Mouse (Mus musculus) limb, embryonic 15.5 days (tissue): ENCODE measurements around the gene Bbs2. TPM values are rescaled to one million over a fixed set of nuclear protein-coding genes. Genes with fewer than 3 reads are reported as not detected.

Source experiments
- ATAC-seq: fragments of 200-750 bp; cut with Nextera tagmentation; 2 replicates; pipeline ENCODE4 v1.8.0; 2017; ENCODE audit warnings: low read depth, moderate TSS enrichment; ENCODE audit not compliant: insufficient number of reproducible peaks, low FRiP score, low TSS enrichment
- H3K27ac ChIP-seq: fragments of 300-500 bp; sonication (generic); 2 replicates; pipeline ENCODE4 v1.5.1; 2015; ENCODE audit warnings: moderate library complexity, mild to moderate bottlenecking, inconsistent platforms
- H3K27me3 ChIP-seq: fragments of 300-500 bp; sonication (generic); 2 replicates; pipeline ENCODE4 v1.6.1; 2015; ENCODE audit warnings: inconsistent platforms
- H3K36me3 ChIP-seq: fragments of 300-500 bp; sonication (generic); 2 replicates; pipeline ENCODE4 v1.6.1; 2015; ENCODE audit warnings: inconsistent platforms
- H3K4me1 ChIP-seq: fragments of 300-500 bp; sonication (generic); 2 replicates; pipeline ENCODE4 v1.6.1; 2015; ENCODE audit warnings: inconsistent platforms
- H3K4me2 ChIP-seq: fragments of 300-500 bp; sonication (generic); 2 replicates; pipeline ENCODE4 v1.6.1; 2015; ENCODE audit warnings: mild to moderate bottlenecking, inconsistent platforms
- H3K4me3 ChIP-seq: fragments of 300-500 bp; sonication (generic); 2 replicates; pipeline ENCODE4 v1.5.1; 2015; ENCODE audit warnings: mild to moderate bottlenecking, inconsistent platforms
- H3K9ac ChIP-seq: fragments of 300-500 bp; sonication (generic); 2 replicates; pipeline ENCODE4 v1.6.1; 2015; ENCODE audit warnings: inconsistent platforms
- H3K9me3 ChIP-seq: fragments of 300-500 bp; sonication (generic); 2 replicates; pipeline ENCODE4 v1.6.1; 2016; ENCODE audit warnings: inconsistent platforms
- WGBS: fragments of 180-500 bp; shearing (Covaris S2); methylation state at CpG from one replicate; pipeline ENCODE4 v1.1.7; 2015; 5-methylcytosine and 5-hydroxymethylcytosine counted together
- polyA plus RNA-seq: library from polyadenylated mRNA; unstranded; fragments of >200 nt; fragmentation: Nextera tagmentation; extraction: Ambion mirVana; gene quantifications from 2 replicates; pipeline ENCODE4 v1.2.1, GENCODE M21; 2015

The Bbs2 gene
- polyA plus RNA-seq, 1 experiment from 2014 or later: 10.4 TPM

DNA sequence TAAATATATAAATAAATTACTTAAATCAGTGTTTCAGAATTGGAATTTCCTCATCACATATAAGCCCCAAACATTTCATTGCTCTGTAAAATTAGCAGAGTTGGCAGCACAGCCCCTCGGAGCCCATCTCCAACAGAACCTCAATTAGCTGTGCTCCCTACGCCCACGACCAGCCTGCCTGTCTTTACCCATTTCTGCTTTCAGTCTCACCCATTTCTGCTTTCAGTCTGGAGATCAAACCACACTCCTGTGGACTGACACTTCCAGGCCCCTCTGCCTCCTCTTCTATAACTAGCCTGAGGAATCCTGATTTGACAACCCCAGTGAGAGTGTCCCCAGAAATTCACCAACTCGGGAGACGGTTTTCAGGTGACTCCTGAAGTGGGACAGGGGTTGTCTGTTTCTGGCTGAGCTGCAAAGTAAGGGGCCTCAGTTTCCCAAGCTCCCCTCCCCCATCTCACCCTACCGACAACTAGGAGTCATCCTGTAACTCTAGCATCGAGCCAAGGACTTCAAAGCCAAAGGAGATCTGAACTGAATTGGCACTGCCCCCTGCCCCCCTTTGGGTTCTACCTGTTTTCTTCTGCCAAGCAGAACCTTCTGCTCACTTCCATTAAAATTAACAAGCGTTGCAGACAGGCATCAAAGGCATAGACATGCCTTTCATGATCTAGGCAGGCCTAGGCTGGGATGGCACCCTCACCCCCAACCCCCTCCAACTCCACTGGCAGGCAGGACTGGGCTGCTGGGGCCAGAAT lies 24.2 kb upstream of the Bbs2 start:
- no peaks in the 10 kb centered on the region for H3K27me3 ChIP-seq
- no peak overlapping the region for H3K4me3 ChIP-seq
- H3K9ac ChIP-seq: no peak overlapping the region
- no peaks in the 10 kb centered on the region for H3K36me3 ChIP-seq
- H3K27ac ChIP-seq: no peak overlapping the region
- WGBS: 28% methylated on average over 8 of the region's 8 CpGs
- no peak overlapping the region for H3K4me2 ChIP-seq
- H3K4me1 ChIP-seq: peaks cover 8% of the 10 kb centered on the region; the same call in 1 of the 2 replicates
- no peak for ATAC-seq
- H3K9me3 ChIP-seq: no peaks in the 10 kb centered on the region

GRCm38 (mm10) chr8:94121625-94122024 lies 22.9 kb upstream of the Bbs2 start:
- Histone ChIP-seq H3K36me3 (no peaks in the 10 kb centered on the region), H3K9ac (no peak overlapping the region), H3K4me3 (no peak overlapping the region), H3K4me2 (no peak overlapping the region), H3K4me1 (peaks cover 8% of the 10 kb centered on the region; the same call in 1 of the 2 replicates), H3K27me3 (no peaks in the 10 kb centered on the region), H3K9me3 (no peaks in the 10 kb centered on the region), H3K27ac (no peak overlapping the region)
- 80% methylated on average over 9 of the region's 9 CpGs for WGBS
- ATAC-seq: no peak

- Histone ChIP-seq H3K36me3 (no peaks in the 10 kb centered on the region), H3K4me1 (peaks cover 8% of the 10 kb centered on the region; the same call in 1 of the 2 replicates), H3K9me3 (no peaks in the 10 kb centered on the region), H3K27me3 (no peaks in the 10 kb centered on the region), H3K27ac (no peak overlapping the region), H3K4me3 (no peak overlapping the region), H3K4me2 (no peak overlapping the region), H3K9ac (no peak overlapping the region)
- 7% methylated on average over 6 of the region's 6 CpGs for WGBS
- no peak for ATAC-seq
These were observed 20.2 kb upstream of the Bbs2 start for GRCm38 (mm10) chr8:94118776-94119430.

- Histone ChIP-seq H3K9ac (no peak overlapping the region), H3K27ac (no peak overlapping the region), H3K4me3 (no peak overlapping the region), H3K4me2 (no peak overlapping the region), H3K36me3 (no peaks in the 10 kb centered on the region), H3K4me1 (peaks cover 2% of the 10 kb centered on the region; the same call in 1 of the 2 replicates), H3K9me3 (no peaks in the 10 kb centered on the region), H3K27me3 (no peaks in the 10 kb centered on the region)
- WGBS: 84% methylated on average over 2 of the region's 2 CpGs
- no peak for ATAC-seq
These were observed 15.2 kb upstream of the Bbs2 start for GRCm38 (mm10) chr8:94113972-94114371.

GRCm38 (mm10) chr8:94113435-94113834 lies 14.7 kb upstream of the Bbs2 start:
- 74% methylated on average over 1 of the region's 1 CpGs for WGBS
- no peak overlapping the region for H3K9ac ChIP-seq
- H3K36me3 ChIP-seq: no peaks in the 10 kb centered on the region
- H3K9me3 ChIP-seq: no peaks in the 10 kb centered on the region
- no peaks in the 10 kb centered on the region for H3K4me1 ChIP-seq
- no peaks in the 10 kb centered on the region for H3K27me3 ChIP-seq
- no peak overlapping the region for H3K4me3 ChIP-seq
- H3K27ac ChIP-seq: no peak overlapping the region
- ATAC-seq: no peak
- H3K4me2 ChIP-seq: no peak overlapping the region

DNA sequence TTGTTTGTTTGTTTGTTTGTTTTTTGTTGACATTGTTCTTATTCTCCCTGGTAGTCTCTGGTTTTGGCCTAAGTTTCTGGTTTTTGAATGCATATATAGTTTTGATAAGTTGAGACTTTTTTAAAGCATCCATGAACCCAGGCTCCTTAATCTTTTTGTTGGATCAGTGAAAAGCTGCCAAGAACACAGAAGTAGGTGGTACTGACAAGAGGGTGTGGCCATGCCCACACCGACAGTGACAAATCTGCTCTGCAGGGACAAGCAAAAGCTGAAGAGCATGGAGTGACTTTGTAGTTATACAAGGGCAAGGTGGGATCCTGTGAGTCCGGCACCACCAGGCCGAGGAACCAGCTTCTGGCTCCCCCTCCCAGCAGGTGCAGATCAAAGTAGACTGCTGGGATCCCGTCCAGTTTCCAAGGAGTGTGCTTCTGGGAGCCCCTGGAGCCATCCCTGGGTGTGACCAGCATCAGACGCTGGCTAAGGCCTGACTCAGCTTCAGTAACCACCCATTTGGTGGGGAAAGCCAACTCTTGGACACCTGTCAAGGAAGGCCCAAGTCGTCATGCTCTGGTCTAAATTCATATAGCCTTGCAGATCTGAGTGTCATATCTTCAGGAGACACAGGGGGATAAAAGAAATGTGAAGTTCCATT lies 11.9 kb upstream of the Bbs2 start:
- Histone ChIP-seq H3K4me3 (no peak overlapping the region), H3K9me3 (no peaks in the 10 kb centered on the region), H3K36me3 (no peaks in the 10 kb centered on the region), H3K9ac (no peak overlapping the region), H3K4me1 (no peaks in the 10 kb centered on the region), H3K27me3 (no peaks in the 10 kb centered on the region), H3K4me2 (no peak overlapping the region), H3K27ac (no peak overlapping the region)
- ATAC-seq: no peak
- WGBS: 39% methylated on average over 6 of the region's 6 CpGs

DNA sequence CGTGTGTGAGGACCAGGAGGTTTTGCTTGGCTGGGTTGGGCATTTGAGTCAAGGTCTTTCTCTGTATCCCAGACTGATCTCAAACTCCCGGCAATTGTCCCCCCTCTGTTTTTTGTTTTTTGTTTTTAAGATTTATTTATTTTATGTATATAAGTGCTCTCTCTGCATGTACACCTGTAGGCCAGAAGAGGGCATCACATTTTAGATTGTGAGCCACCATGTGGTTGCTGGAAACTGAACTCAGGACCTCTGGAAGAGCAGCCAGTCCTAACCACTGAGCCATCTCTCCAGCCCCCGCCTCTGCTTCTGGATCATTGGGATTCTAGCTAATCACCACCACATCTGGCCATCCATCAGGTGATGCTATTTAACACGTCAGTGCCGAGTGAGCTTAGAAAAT lies 11.1 kb upstream of the Bbs2 start:
- H3K9ac ChIP-seq: no peak overlapping the region
- WGBS: 67% methylated on average over 5 of the region's 5 CpGs
- H3K4me3 ChIP-seq: no peak overlapping the region
- ATAC-seq: no peak
- no peak overlapping the region for H3K4me2 ChIP-seq
- H3K9me3 ChIP-seq: no peaks in the 10 kb centered on the region
- no peaks in the 10 kb centered on the region for H3K27me3 ChIP-seq
- H3K27ac ChIP-seq: no peak overlapping the region
- no peaks in the 10 kb centered on the region for H3K36me3 ChIP-seq
- no peaks in the 10 kb centered on the region for H3K4me1 ChIP-seq

DNA sequence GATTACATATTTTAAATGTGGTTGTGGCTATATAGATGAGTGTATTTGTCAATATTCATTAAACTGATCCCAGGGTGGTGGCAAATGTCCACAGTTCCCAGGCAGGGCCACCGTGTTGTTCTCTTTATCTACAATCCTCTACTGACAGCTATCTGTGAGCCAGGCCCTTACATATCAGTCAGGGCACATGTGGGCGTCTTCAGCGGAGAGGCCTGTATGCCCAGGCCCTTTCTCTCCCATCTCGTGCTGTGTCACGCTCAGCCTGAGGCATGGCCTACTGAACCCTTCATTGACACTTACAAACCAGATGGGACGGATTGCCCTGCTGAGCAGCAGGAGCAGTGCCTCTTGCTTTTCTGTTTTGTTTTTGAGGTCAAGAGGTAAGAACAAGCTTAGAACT lies 10.7 kb upstream of the Bbs2 start:
- H3K4me1 ChIP-seq: no peaks in the 10 kb centered on the region

DNA sequence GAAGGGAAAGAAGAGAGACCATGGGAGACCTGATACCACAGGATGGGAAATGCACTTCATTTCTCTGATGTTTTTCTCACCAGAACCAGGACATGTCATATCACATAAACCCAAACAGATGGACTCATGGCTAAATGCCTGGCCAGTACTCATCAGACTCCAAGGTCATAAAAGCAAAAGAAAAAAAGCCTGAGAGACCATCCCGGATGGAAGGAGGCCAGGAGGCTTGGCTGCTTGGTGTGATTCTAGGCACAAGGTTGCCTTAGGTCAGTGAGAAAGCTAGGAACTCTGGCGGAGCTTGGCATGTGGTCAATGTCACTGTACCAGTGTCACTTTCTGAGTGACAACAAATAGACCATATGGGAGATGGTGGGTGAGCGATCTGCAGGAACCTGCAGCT lies 9.1 kb upstream of the Bbs2 start:
- Histone ChIP-seq H3K27ac (no peak overlapping the region), H3K9ac (no peak overlapping the region), H3K9me3 (no peaks in the 10 kb centered on the region), H3K4me3 (no peak overlapping the region), H3K36me3 (no peaks in the 10 kb centered on the region), H3K4me2 (no peak overlapping the region), H3K4me1 (no peaks in the 10 kb centered on the region), H3K27me3 (no peaks in the 10 kb centered on the region)
- no peak for ATAC-seq
- 63% methylated on average over 3 of the region's 3 CpGs for WGBS

More for the DNA sequence above, 10.7 kb upstream of the Bbs2 start:
- Histone ChIP-seq H3K27me3 (no peaks in the 10 kb centered on the region), H3K4me2 (no peak overlapping the region), H3K36me3 (no peaks in the 10 kb centered on the region), H3K9ac (no peak overlapping the region), H3K27ac (no peak overlapping the region), H3K4me3 (no peak overlapping the region), H3K9me3 (no peaks in the 10 kb centered on the region)
- 68% methylated on average over 6 of the region's 6 CpGs for WGBS
- no peak for ATAC-seq

GRCm38 (mm10) chr8:94104146-94104545 lies 5.4 kb upstream of the Bbs2 start:
- WGBS: 46% methylated on average over 5 of the region's 5 CpGs
- no peaks in the 10 kb centered on the region for H3K27me3 ChIP-seq

DNA sequence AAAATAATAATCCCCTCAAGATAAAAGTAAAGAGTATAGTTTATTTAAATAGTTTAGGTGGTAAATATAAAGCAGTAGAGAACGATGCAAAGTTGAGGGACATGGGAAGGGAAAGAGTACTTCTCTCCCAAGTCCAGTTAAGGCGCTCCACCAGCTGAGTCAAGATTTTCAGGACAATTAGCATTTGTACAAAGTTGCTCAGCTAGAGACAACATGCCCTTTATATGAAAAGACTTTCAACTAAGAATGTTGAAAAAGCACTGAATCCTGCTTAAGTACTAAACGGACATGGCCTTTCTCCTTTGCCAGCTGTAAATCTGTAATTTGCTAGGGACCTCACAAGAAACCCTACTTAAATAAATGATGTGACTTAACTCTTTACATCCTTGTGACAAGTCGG lies 268 bp upstream of the Bbs2 start:
- WGBS: 43% methylated on average over 4 of the region's 4 CpGs

More at GRCm38 (mm10) chr8:94104146-94104545, 5.4 kb upstream of the Bbs2 start:
- Histone ChIP-seq H3K4me2 (no peak overlapping the region), H3K27ac (no peak overlapping the region), H3K9me3 (no peaks in the 10 kb centered on the region), H3K4me3 (no peak overlapping the region), H3K4me1 (no peaks in the 10 kb centered on the region), H3K9ac (no peak overlapping the region), H3K36me3 (no peaks in the 10 kb centered on the region)
- ATAC-seq: no peak

GRCm38 (mm10) chr8:94094281-94094680 lies 4.4 kb downstream of the Bbs2 start:
- Histone ChIP-seq H3K36me3 (no peaks in the 10 kb centered on the region), H3K27me3 (no peaks in the 10 kb centered on the region), H3K9ac (no peak overlapping the region), H3K4me2 (no peak overlapping the region), H3K27ac (no peak overlapping the region), H3K4me1 (0 out of 2 replicates have a peak, but pooled peaks cover 2% of the 10 kb centered on the region), H3K9me3 (no peaks in the 10 kb centered on the region), H3K4me3 (no peak overlapping the region)
- WGBS: 79% methylated on average over 6 of the region's 6 CpGs
- ATAC-seq: no peak

More for the DNA sequence above, 268 bp upstream of the Bbs2 start:
- no peak for ATAC-seq
- Histone ChIP-seq H3K27ac (peak overlapping the region; percentile 95), H3K4me2 (peak overlapping the region; percentile 65), H3K27me3 (no peaks in the 10 kb centered on the region), H3K9me3 (no peaks in the 10 kb centered on the region), H3K4me1 (0 out of 2 replicates have a peak, but pooled peaks cover 2% of the 10 kb centered on the region), H3K4me3 (peak overlapping the region; percentile 76), H3K9ac (no peak overlapping the region), H3K36me3 (no peaks in the 10 kb centered on the region)
